Mouse (Mus musculus) neural tube, embryonic 13.5 days (tissue): Measurements from ENCODE around the gene Mfrp. TPM values are rescaled to one million over a fixed set of nuclear protein-coding genes. Genes with fewer than 3 reads are reported as not detected.

Experiments used
- ATAC-seq: fragments of 200-750 bp; cut with Nextera tagmentation; 2 replicates; pipeline ENCODE4 v1.8.0; 2017; ENCODE audit warnings: low read depth, mild to moderate bottlenecking, moderate TSS enrichment, moderate library complexity
- H3K27ac ChIP-seq: fragments of 300-500 bp; sonication (generic); replicated peaks from 2 replicates; pipeline ENCODE4 v1.5.1; 2015; ENCODE audit warnings: moderate library complexity, mild to moderate bottlenecking, inconsistent platforms
- H3K27me3 ChIP-seq: fragments of 300-500 bp; sonication (generic); 2 replicates; pipeline ENCODE4 v1.6.1; 2015; ENCODE audit warnings: mild to moderate bottlenecking, inconsistent platforms
- H3K36me3 ChIP-seq: fragments of 300-500 bp; sonication (generic); 2 replicates; pipeline ENCODE4 v1.6.1; 2015; ENCODE audit warnings: mild to moderate bottlenecking, inconsistent platforms
- H3K4me1 ChIP-seq: fragments of 300-500 bp; sonication (generic); replicated peaks from 2 replicates; pipeline ENCODE4 v1.6.1; 2015; ENCODE audit warnings: inconsistent platforms
- H3K4me2 ChIP-seq: fragments of 300-500 bp; sonication (generic); 2 replicates; pipeline ENCODE4 v1.6.1; 2015; ENCODE audit warnings: inconsistent platforms, mild to moderate bottlenecking, moderate library complexity
- H3K4me3 ChIP-seq: fragments of 300-500 bp; sonication (generic); 2 replicates; pipeline ENCODE4 v1.5.1; 2015; ENCODE audit warnings: mild to moderate bottlenecking, inconsistent platforms
- H3K9ac ChIP-seq: fragments of 300-500 bp; sonication (generic); 2 replicates; pipeline ENCODE4 v1.6.1; 2015; ENCODE audit warnings: moderate library complexity, mild to moderate bottlenecking, inconsistent platforms
- H3K9me3 ChIP-seq: fragments of 300-500 bp; sonication (generic); 2 replicates; pipeline ENCODE4 v1.6.1; 2016; ENCODE audit warnings: inconsistent platforms
- WGBS: fragments of 180-500 bp; shearing (Covaris S2); methylation state at CpG from one replicate; pipeline ENCODE4 v1.1.7; 2015; 5-methylcytosine and 5-hydroxymethylcytosine counted together
- polyA plus RNA-seq: library from polyadenylated mRNA; unstranded; fragments of >200 nt; fragmentation: Nextera tagmentation; extraction: Ambion mirVana; gene quantifications from 2 replicates; pipeline ENCODE4 v1.2.1, GENCODE M21; 2015

Gene Mfrp
- polyA plus RNA-seq, 1 experiment from 2014 or later: not detected

GRCm38 (mm10) chr9:44088877-44089608, 12.5 kb upstream of the Mfrp start:
- ATAC-seq: no peak
- Histone ChIP-seq H3K27me3 (peaks cover 38% of the 10 kb centered on the region), H3K9ac (no peak overlapping the region), H3K4me3 (no peak overlapping the region), H3K27ac (no peak overlapping the region), H3K4me2 (no peak overlapping the region), H3K4me1 (peaks cover 29% of the 10 kb centered on the region), H3K9me3 (no peaks in the 10 kb centered on the region), H3K36me3 (peaks cover 13% of the 10 kb centered on the region; the same call in 1 of the 2 replicates)
- 56% methylated on average over 12 of the region's 12 CpGs for WGBS

DNA sequence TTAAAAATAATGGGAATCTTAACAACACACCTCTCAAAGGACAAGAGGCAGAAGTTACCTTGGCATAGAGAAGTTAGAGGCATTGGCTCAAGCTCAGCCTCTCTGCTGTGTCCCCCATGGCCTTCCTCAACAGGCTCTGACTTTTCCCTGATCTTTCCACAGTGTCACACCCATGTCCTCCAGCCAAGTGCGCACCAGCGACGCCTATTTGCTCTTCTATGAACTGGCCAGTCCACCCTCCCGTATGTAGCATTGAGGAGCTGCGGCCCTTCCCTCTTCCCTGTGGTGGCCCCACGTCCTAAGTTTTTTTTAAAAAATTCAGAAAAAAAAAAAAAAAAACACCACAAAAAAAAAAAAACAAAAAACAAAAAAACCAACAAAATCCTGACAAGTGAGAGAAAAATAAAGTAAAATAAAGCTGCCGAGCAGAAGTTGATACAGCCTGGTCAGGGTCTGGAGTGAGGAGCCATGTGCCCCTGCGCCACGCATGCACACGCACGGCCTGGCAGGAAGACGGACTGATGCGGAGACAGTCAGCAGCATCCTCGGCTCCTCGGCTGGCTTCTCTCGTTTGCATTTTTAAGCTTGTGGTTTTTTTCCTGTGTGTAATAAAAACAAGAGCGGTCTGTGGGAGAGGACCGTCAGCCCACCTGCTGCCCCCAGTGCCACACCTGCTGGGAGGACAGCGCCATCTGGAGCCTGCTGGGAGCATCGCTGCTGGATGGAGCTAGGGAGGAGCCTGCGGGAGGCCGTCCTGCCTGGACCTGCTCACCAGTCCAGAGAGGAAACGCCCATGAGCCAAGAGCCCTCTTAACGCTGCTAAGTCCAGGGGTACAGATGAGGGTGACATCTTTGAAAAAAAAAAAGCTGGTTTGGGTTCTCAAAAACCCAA, 7.7 kb upstream of the Mfrp start:
- peaks cover 13% of the 10 kb centered on the region; the same call in 1 of the 2 replicates for H3K36me3 ChIP-seq
- no peak overlapping the region for H3K27ac ChIP-seq
- no peaks in the 10 kb centered on the region for H3K27me3 ChIP-seq
- peak overlapping the region; percentile 46 for H3K4me2 ChIP-seq
- peaks cover 17% of the 10 kb centered on the region for H3K4me1 ChIP-seq
- peak overlapping the region; percentile 47; the same call in 1 of the 2 replicates for H3K9ac ChIP-seq
- peak overlapping the region; percentile 19 for H3K4me3 ChIP-seq
- H3K9me3 ChIP-seq: no peaks in the 10 kb centered on the region
- WGBS: 28% methylated on average over 24 of the region's 24 CpGs
- peak; percentile 45; the same call in 1 of the 2 replicates for ATAC-seq

- no peak for ATAC-seq
- H3K4me3 ChIP-seq: no peak overlapping the region
- no peaks in the 10 kb centered on the region for H3K9me3 ChIP-seq
- no peak overlapping the region for H3K27ac ChIP-seq
- no peaks in the 10 kb centered on the region for H3K27me3 ChIP-seq
- H3K4me1 ChIP-seq: peaks cover 17% of the 10 kb centered on the region
- H3K9ac ChIP-seq: no peak overlapping the region
- peaks cover 13% of the 10 kb centered on the region; the same call in 1 of the 2 replicates for H3K36me3 ChIP-seq
- WGBS: 90% methylated on average over 3 of the region's 3 CpGs
- no peak overlapping the region for H3K4me2 ChIP-seq
Observed at GRCm38 (mm10) chr9:44094737-44095136, 6.8 kb upstream of the Mfrp start.

DNA sequence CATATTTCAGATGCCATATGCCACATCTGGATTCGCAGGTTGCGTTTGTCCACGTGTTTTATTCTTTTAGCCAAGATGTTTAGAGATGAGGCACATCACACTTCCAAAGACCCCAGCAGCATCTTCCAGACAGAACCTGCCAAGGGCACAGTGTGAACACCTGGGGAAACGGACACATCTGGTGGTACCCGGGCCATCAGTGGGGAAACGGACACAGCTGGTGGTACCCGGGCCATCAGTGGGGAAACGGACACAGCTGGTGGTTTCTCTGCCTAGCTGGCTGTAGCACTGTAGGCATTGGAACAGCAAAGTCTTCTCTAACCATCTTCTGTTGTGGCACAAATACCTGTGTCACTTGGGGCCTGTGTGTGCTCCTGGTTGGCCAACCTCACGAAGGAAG, 5.7 kb upstream of the Mfrp start:
- H3K9ac ChIP-seq: no peak overlapping the region

GRCm38 (mm10) chr9:44096536-44096935, 5.0 kb upstream of the Mfrp start:
- H3K27ac ChIP-seq: no peak overlapping the region
- H3K4me1 ChIP-seq: peaks cover 17% of the 10 kb centered on the region
- 20% methylated on average over 9 of the region's 9 CpGs for WGBS
- H3K9me3 ChIP-seq: no peaks in the 10 kb centered on the region
- ATAC-seq: peak; percentile 72
- H3K4me2 ChIP-seq: no peak overlapping the region
- H3K9ac ChIP-seq: no peak overlapping the region
- no peaks in the 10 kb centered on the region for H3K27me3 ChIP-seq
- H3K36me3 ChIP-seq: peaks cover 9% of the 10 kb centered on the region; the same call in 1 of the 2 replicates
- H3K4me3 ChIP-seq: no peak overlapping the region

More for the DNA sequence above, 5.7 kb upstream of the Mfrp start:
- Histone ChIP-seq H3K9me3 (no peaks in the 10 kb centered on the region), H3K4me2 (no peak overlapping the region), H3K27ac (no peak overlapping the region), H3K27me3 (no peaks in the 10 kb centered on the region), H3K4me3 (no peak overlapping the region), H3K4me1 (peaks cover 17% of the 10 kb centered on the region), H3K36me3 (peaks cover 13% of the 10 kb centered on the region; the same call in 1 of the 2 replicates)
- ATAC-seq: no peak
- WGBS: 89% methylated on average over 9 of the region's 9 CpGs

DNA sequence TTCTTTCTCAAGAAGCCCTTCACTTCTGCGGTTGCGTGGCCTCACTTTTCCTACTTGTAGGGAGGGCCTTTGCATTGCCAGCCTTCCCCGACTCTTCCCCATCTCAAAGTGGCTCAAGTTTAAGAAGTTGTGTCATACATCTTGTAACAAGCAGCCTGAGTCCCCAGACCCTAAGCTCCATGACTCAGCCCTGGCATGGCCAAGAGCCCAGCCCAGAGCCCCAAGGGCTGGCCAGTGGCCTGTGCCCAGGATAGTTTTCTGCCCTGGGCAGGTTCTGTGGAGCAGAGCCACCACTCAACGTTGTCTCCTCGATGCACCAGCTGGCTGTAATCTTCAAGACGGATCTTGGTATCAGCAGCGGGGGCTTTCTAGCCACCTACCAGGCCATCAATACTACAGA, 3.4 kb downstream of the Mfrp start:
- H3K36me3 ChIP-seq: peaks cover 8% of the 10 kb centered on the region; the same call in 1 of the 2 replicates
- no peak overlapping the region for H3K9ac ChIP-seq
- no peak overlapping the region for H3K4me2 ChIP-seq
- no peak for ATAC-seq
- H3K27ac ChIP-seq: no peak overlapping the region
- H3K4me3 ChIP-seq: no peak overlapping the region
- H3K27me3 ChIP-seq: no peaks in the 10 kb centered on the region
- H3K9me3 ChIP-seq: no peaks in the 10 kb centered on the region
- 92% methylated on average over 7 of the region's 7 CpGs for WGBS
- peaks cover 41% of the 10 kb centered on the region for H3K4me1 ChIP-seq

DNA sequence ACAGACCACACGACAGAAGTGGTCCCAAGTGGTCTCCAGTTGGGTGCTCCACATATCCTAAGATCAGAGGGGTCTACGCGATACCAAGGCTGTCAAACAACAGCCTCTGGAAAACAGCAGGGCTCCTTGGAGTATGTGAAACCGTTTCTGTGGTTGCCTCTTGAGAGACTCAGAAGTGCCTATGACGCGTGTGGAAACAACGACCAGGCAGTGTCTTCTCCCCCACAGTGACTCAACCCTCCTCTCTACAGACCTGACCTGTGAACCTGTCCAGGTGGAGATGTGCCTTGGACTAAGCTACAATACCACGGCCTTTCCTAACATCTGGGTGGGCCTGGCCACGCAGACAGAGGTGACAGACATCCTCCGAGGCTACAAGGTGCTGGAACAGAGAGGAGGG, 4.3 kb downstream of the Mfrp start:
- Histone ChIP-seq H3K4me3 (no peak overlapping the region), H3K36me3 (peaks cover 8% of the 10 kb centered on the region; the same call in 1 of the 2 replicates), H3K4me2 (no peak overlapping the region), H3K4me1 (peaks cover 50% of the 10 kb centered on the region), H3K9me3 (no peaks in the 10 kb centered on the region), H3K27me3 (no peaks in the 10 kb centered on the region), H3K27ac (no peak overlapping the region), H3K9ac (no peak overlapping the region)
- 87% methylated on average over 10 of the region's 10 CpGs for WGBS
- ATAC-seq: no peak

DNA sequence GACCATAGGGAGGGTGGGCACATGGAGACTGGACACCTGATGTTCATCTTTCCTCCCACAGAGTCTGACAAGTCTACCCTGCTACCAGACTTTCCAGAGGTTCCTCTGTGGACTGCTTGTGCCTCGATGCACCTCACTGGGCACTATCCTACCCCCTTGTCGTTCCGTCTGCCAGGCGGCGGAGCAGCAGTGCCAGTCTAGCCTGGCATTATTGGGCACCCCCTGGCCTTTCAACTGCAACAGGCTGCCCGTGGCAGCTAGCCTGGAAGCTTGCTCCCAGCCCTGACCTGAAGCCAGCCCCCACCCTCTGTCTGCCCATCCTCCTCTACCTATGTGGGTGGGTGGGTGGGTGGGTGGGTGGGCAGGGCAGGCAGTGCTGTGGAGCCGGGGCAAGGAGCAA, 4.7 kb downstream of the Mfrp start:
- Histone ChIP-seq H3K9ac (0 out of 2 replicates have a peak overlapping the region, but pooled peaks have one; percentile 60), H3K27me3 (no peaks in the 10 kb centered on the region), H3K9me3 (no peaks in the 10 kb centered on the region), H3K36me3 (peaks cover 8% of the 10 kb centered on the region; the same call in 1 of the 2 replicates), H3K4me3 (no peak overlapping the region), H3K27ac (peak overlapping the region; percentile 72), H3K4me2 (no peak overlapping the region), H3K4me1 (peaks cover 52% of the 10 kb centered on the region)
- WGBS: 95% methylated on average over 7 of the region's 7 CpGs
- no peak for ATAC-seq

GRCm38 (mm10) chr9:44106596-44106995, 5.1 kb downstream of the Mfrp start:
- H3K27ac ChIP-seq: peak overlapping the region; percentile 72
- ATAC-seq: no peak
- H3K4me1 ChIP-seq: peaks cover 53% of the 10 kb centered on the region
- peaks cover 8% of the 10 kb centered on the region; the same call in 1 of the 2 replicates for H3K36me3 ChIP-seq
- H3K4me2 ChIP-seq: peak overlapping the region; percentile 33; the same call in 1 of the 2 replicates
- H3K27me3 ChIP-seq: no peaks in the 10 kb centered on the region
- H3K9me3 ChIP-seq: no peaks in the 10 kb centered on the region
- H3K4me3 ChIP-seq: no peak overlapping the region
- peak overlapping the region; percentile 60; the same call in 1 of the 2 replicates for H3K9ac ChIP-seq
- WGBS: 68% methylated on average over 4 of the region's 4 CpGs

- Histone ChIP-seq H3K4me2 (peak within 1 kb of the TSS; percentile 33), H3K36me3 (peaks cover 8% of the 10 kb centered on the region; the same call in 1 of the 2 replicates), H3K9me3 (no peaks in the 10 kb centered on the region), H3K4me3 (no peak within 1 kb of the TSS), H3K27ac (peak within 1 kb of the TSS; percentile 72), H3K9ac (peak within 1 kb of the TSS; percentile 60), H3K27me3 (no peaks in the 10 kb centered on the region), H3K4me1 (peaks cover 57% of the 10 kb centered on the region)
- 47% methylated on average over 8 of the region's 8 CpGs for WGBS
- ATAC-seq: peak; percentile 71
Observed at GRCm38 (mm10) chr9:44107110-44107509, 5.6 kb downstream of the Mfrp start, which contains the start of gene C1qtnf5. C1qtnf5 (plus strand) TSS chr9:44107245.

- H3K9me3 ChIP-seq: no peaks in the 10 kb centered on the region
- peak; percentile 12; the same call in 1 of the 2 replicates for ATAC-seq
- peak overlapping the region; percentile 33 for H3K4me2 ChIP-seq
- no peak overlapping the region for H3K4me3 ChIP-seq
- peak overlapping the region; percentile 60 for H3K9ac ChIP-seq
- peaks cover 63% of the 10 kb centered on the region for H3K4me1 ChIP-seq
- no peaks in the 10 kb centered on the region for H3K27me3 ChIP-seq
- peak overlapping the region; percentile 72 for H3K27ac ChIP-seq
- H3K36me3 ChIP-seq: peaks cover 8% of the 10 kb centered on the region; the same call in 1 of the 2 replicates
- 39% methylated on average over 25 of the region's 25 CpGs for WGBS
Observed at GRCm38 (mm10) chr9:44107557-44108179, 6.1 kb downstream of the Mfrp start.
